17 mouse cellular contexts compared by ENCODE assay signal in genomic region chr15:86582240-86583090, GRCm38 (mm10).
A peak's percentile ranks its signal among the peaks of the same experiment; 100 is the strongest.
DNase-seq lines count a peak whose midpoint lies in the region; ATAC-seq lines count a peak whose summit lies in the region.
"Had no signal": no experiment of that assay in that cellular context is flagged by ENCODE, and none has a peak within 500 bp of the region (broad histone marks: within the 10 kb centered on the region; RNA-seq: fewer than 3 reads in every experiment).

No protein-coding gene starts in this region.

- H3K4me3 ChIP-seq in heart, embryonic 14.5 days (ENCODE audit: control insufficient read depth in 1 of 2, insufficient read depth in 1 of 2, low read depth in 1 of 2, low read length in 2 of 2): no peak overlapping the region
- H3K4me3 ChIP-seq: hindbrain, embryonic 12.5 days; limb, embryonic 10.5 days; megakaryocyte, embryonic 14.5 days had no signal

- no peaks in the 10 kb centered on the region for H3K36me3 ChIP-seq in heart, embryonic 14.5 days (ENCODE audit: control insufficient read depth, insufficient read depth, low read length)
- H3K36me3 ChIP-seq: hindbrain, embryonic 12.5 days; limb, embryonic 10.5 days had no signal

- H3K9me3 ChIP-seq in heart, embryonic 14.5 days (ENCODE audit: control insufficient read depth, low read length): no peaks in the 10 kb centered on the region
- H3K9me3 ChIP-seq: hindbrain, embryonic 12.5 days; limb, embryonic 10.5 days; megakaryocyte, embryonic 14.5 days had no signal

- peaks cover 0 to 2% of the 10 kb centered on the region in 2 experiments; a peak in 1 of 4 replicates for H3K4me1 ChIP-seq in heart, embryonic 14.5 days (ENCODE audit: control insufficient read depth in 2 of 2, insufficient read depth in 2 of 2, low read length in 2 of 2)
- H3K4me1 ChIP-seq: hindbrain, embryonic 12.5 days had no signal

- no peak overlapping the region for H3K27ac ChIP-seq in heart, embryonic 14.5 days (replicated peaks in 1 of 2; ENCODE audit: control insufficient read depth in 1 of 2, insufficient read depth in 1 of 2, low read depth in 2 of 2, low read length in 2 of 2)
- H3K27ac ChIP-seq: hindbrain, embryonic 12.5 days; limb, embryonic 10.5 days; liver, embryonic 14.5 days had no signal

- peak; percentile 12 for DNase-seq in gastrocnemius, adult 18-20 months (ENCODE audit: low spot score)
- no peak for DNase-seq in gastrocnemius, postnatal 25 days
- peak; percentile 68 for DNase-seq in brain, adult 2 months (ENCODE audit: low read depth, low spot score)
- peak; percentile 53 for DNase-seq in cerebellum, adult 9-10 months
- DNase-seq in right cerebral cortex, postnatal 4 days: no peak
- no peak for DNase-seq in frontal cortex, postnatal 25 days (ENCODE audit: low spot score in 2 of 2)
- DNase-seq in right cerebral cortex, postnatal 14 days: no peak
- DNase-seq: embryo, embryonic 11 days; kidney, postnatal 4 days; right cerebral cortex, postnatal 25 days had no signal

- 0 out of 2 replicates have a peak, but pooled peaks have one; percentile 45 for ATAC-seq in heart, embryonic 14.5 days (ENCODE audit: insufficient number of reproducible peaks, insufficient read depth, low FRiP score, low read depth)
- ATAC-seq: forebrain, embryonic 16.5 days; intestine, embryonic 16.5 days had no signal

- WGBS in heart, embryonic 14.5 days: 62% methylated on average over 7 of the region's 7 CpGs

- H3K9ac ChIP-seq in heart, embryonic 14.5 days (ENCODE audit: low read length): no peak overlapping the region
- H3K9ac ChIP-seq: hindbrain, embryonic 12.5 days; liver, embryonic 14.5 days had no signal

- 0 out of 2 replicates have a peak, but pooled peaks cover 9% of the 10 kb centered on the region for H3K27me3 ChIP-seq in heart, embryonic 14.5 days (ENCODE audit: control insufficient read depth, insufficient read depth, low read length)
- H3K27me3 ChIP-seq: hindbrain, embryonic 12.5 days; megakaryocyte, embryonic 14.5 days had no signal

- H3K4me2 ChIP-seq in heart, embryonic 14.5 days (ENCODE audit: low read length): no peak overlapping the region
- H3K4me2 ChIP-seq: hindbrain, embryonic 12.5 days had no signal

Comparison
In these comparisons a context has a peak if more than half of its experiments do, and no peak if none do; other contexts are left out.
1. DNase-seq: peak in gastrocnemius, adult 18-20 months (single experiment), brain, adult 2 months (single experiment) and cerebellum, adult 9-10 months (single experiment); none in gastrocnemius, postnatal 25 days (single experiment), right cerebral cortex, postnatal 4 days (single experiment), frontal cortex, postnatal 25 days (0 of 2) and right cerebral cortex, postnatal 14 days (single experiment).